Comparison of ENCODE assay signal across 8 mouse cellular contexts in genomic region chr1:20513364-20514084, GRCm38 (mm10).
DNase-seq lines count a peak whose midpoint lies in the region; ATAC-seq and TF ChIP-seq lines count a peak whose summit lies in the region.

No protein-coding gene starts in this region.

- H3K4me2 ChIP-seq in hindbrain, embryonic 14.5 days (replicated peaks): no peak overlapping the region
- no peak overlapping the region for H3K4me2 ChIP-seq in neural tube, embryonic 12.5 days (replicated peaks)

- TF ChIP-seq POLR2A in cortical plate, adult 2 months (IDR thresholded peaks at IDR 0.05; ENCODE audit: extremely low read depth, insufficient read depth, low read length): no peak

- 0 out of 2 replicates have a peak, but pooled peaks have one; percentile 9 for TF ChIP-seq CTCF in cortical plate, adult 2 months (IDR thresholded peaks at IDR 0.05; ENCODE audit: extremely low read depth, insufficient read depth, low read length)

- no peak overlapping the region for H3K27ac ChIP-seq in cortical plate, adult 2 months (ENCODE audit: insufficient read depth, low read length)
- no peak overlapping the region for H3K27ac ChIP-seq in hindbrain, embryonic 14.5 days
- no peak overlapping the region for H3K27ac ChIP-seq in neural tube, embryonic 12.5 days

- no peaks in the 10 kb centered on the region for H3K27me3 ChIP-seq in hindbrain, embryonic 14.5 days (ENCODE audit: control insufficient read depth, insufficient read depth, low read length)
- no peaks in the 10 kb centered on the region for H3K27me3 ChIP-seq in neural tube, embryonic 12.5 days (replicated peaks)

- H3K9ac ChIP-seq in hindbrain, embryonic 14.5 days: no peak overlapping the region
- no peak overlapping the region for H3K9ac ChIP-seq in neural tube, embryonic 12.5 days

- ATAC-seq in hindbrain, embryonic 14.5 days (ENCODE audit: low FRiP score): peak; percentile 55
- peak; percentile 70; the same call in 1 of the 2 replicates for ATAC-seq in neural tube, embryonic 12.5 days (ENCODE audit: low FRiP score, low read depth)

- no peaks in the 10 kb centered on the region for H3K4me1 ChIP-seq in cortical plate, adult 2 months (ENCODE audit: control insufficient read depth, insufficient read depth, low read length)
- no peaks in the 10 kb centered on the region for H3K4me1 ChIP-seq in hindbrain, embryonic 14.5 days (replicated peaks; ENCODE audit: control insufficient read depth, insufficient read depth, low read length)
- H3K4me1 ChIP-seq in neural tube, embryonic 12.5 days: no peaks in the 10 kb centered on the region

- DNase-seq in kidney, adult 9 months: peak; percentile 56
- DNase-seq in kidney, adult 11 months: no peak
- peak; percentile 54 for DNase-seq in R1 (ENCODE audit: low read depth, low spot score)
- peak; percentile 87 for DNase-seq in hindbrain, embryonic 14.5 days (ENCODE audit: low spot score)
- DNase-seq in left cerebral cortex, postnatal 14 days (ENCODE audit: low spot score in 2 of 2): peak; percentile 74 to 82
- DNase-seq in spleen, postnatal 14 days (ENCODE audit: low spot score in 2 of 2): no peak

- H3K36me3 ChIP-seq in hindbrain, embryonic 14.5 days (replicated peaks; ENCODE audit: control insufficient read depth, insufficient read depth): no peaks in the 10 kb centered on the region
- H3K36me3 ChIP-seq in neural tube, embryonic 12.5 days: no peaks in the 10 kb centered on the region

- WGBS in hindbrain, embryonic 14.5 days: 65% methylated on average over 7 of the region's 7 CpGs
- WGBS in neural tube, embryonic 12.5 days: 72% methylated on average over 7 of the region's 7 CpGs

- intact Hi-C loops in left cerebral cortex, postnatal 14 days (cut with DNase I): loop anchor here (2.0 to 10.0 kb wide), 3 partner anchors 201 to 1399 kb away; no protein-coding TSS in a partner anchor

- H3K4me3 ChIP-seq in cortical plate, adult 2 months (ENCODE audit: insufficient read depth, low read length): no peak overlapping the region
- H3K4me3 ChIP-seq in hindbrain, embryonic 14.5 days (replicated peaks; ENCODE audit: low read length): no peak overlapping the region
- no peak overlapping the region for H3K4me3 ChIP-seq in neural tube, embryonic 12.5 days

- H3K9me3 ChIP-seq in hindbrain, embryonic 14.5 days (ENCODE audit: control insufficient read depth, low read length): peaks cover 6% of the 10 kb centered on the region; the same call in 1 of the 2 replicates
- no peaks in the 10 kb centered on the region for H3K9me3 ChIP-seq in neural tube, embryonic 12.5 days

Comparison
In these comparisons a context has a peak if more than half of its experiments do, and no peak if none do; other contexts are left out.
1. DNase-seq: peak in kidney, adult 9 months (single experiment), R1 (single experiment), hindbrain, embryonic 14.5 days (single experiment) and left cerebral cortex, postnatal 14 days (2 of 2); none in kidney, adult 11 months (single experiment) and spleen, postnatal 14 days (0 of 2).